Mouse (Mus musculus) heart, adult 9 months (tissue): ENCODE data around the gene Tpx2.

ENCODE experiments used
- DNase-seq, 2 experiments: peaks; one replicate each; pipeline ENCODE4 v3.0.0; 2022; ENCODE audit warnings: low spot score in 2 of 2

Tpx2 gene

DNA sequence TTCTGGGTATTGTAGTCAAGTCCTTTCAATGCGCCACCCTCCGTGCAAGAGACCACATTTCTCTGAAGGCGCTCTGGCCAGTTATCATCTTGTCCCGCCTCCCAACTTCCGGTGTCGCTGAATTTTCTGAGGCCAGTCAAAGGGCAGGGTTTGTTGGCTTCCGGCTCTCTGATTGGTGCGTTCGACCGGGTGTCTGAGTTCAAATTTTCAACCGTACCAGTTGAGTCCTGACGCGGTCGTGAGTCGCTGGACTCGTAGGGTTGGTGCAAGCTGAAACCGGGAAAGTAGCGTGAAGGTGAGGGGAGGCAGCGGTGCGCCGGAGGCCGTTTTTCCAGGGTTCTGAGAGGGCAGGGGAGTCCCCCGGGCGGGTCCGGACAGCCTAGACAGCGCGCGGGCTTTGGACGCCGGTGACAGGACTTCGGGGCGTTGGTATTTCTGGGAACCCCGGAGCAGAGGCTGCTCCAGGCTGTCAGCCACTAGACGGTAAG lies at the start of gene Tpx2:
Gene Tpx2, plus strand, starts transcription at position 150 of the 488 bp plus-strand sequence.
- peak; percentile 98 for DNase-seq

DNA sequence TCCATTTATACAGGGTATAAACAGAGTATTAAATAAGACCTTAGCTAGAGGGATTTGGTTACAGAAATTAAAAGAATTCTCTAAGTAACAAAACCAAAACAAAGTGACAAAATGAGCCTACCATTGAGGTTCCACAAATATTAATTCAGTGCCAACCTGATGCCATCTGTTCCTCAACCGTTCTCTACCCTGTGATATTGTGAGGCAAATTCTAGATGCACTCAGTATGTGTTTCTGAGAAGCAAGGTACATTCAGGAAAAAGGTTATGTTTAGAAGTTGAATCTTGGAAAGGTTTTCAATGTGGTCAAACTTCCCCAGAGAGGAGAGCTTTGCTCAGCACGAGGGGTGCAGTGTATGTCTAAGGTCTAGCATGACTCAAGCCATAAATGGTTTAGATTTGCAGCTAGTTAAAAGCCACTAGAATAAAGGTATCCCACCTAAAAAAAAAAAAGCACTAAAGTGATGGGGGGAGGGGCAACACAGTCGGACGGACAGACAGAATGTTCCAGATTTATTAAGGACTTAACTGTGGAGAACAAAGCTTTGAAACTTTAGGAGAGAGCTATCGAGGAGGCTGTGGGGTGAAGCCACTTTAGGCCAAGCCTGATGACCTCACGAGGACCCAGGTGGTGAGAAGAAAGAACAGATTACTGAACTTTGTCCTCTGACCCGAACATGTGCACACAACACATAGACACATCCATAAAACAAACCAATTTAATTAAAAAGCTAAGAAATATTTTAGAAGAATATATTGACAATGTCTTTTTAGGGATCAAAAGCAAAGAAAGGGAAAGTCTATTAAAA lies 47.6 kb upstream of the Tpx2 start:
- no peak for DNase-seq

DNA sequence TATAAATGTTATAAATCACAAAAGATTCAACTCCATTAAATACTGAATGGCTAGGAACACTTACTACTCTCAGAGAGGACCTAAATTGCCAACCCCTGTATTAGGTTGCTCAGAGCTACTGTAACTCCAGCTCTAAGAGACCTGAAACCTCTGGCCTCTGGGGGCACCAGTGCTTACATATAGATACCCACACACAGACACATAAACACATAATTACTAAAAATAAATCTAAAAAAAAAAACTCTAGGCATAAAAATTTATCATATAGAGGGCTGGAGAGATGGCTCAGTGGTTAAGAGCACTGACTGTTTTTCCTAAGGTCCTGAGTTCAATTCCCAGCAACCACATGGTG lies 47.0 kb upstream of the Tpx2 start:
- no peak for DNase-seq

DNA sequence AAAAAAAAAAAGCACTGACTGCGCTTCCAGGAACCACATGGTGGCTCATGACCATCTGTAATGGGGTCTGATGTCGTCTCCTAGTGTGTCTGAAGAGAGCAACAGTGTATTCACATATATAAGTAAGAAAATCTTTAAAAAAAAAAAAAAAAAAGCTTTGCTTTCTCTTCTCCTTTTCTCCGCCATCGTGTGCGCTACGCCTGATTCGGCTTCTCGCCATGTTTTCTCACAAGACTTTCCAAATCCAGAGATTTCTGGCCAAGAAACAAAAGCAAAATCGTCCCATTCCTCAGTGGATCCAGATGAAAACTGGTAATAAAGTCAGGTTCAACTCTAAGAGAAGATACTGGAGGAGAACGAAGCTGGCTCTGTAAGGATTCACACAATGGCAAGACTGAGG lies 45.5 kb upstream of the Tpx2 start:
- no peak for DNase-seq

DNA sequence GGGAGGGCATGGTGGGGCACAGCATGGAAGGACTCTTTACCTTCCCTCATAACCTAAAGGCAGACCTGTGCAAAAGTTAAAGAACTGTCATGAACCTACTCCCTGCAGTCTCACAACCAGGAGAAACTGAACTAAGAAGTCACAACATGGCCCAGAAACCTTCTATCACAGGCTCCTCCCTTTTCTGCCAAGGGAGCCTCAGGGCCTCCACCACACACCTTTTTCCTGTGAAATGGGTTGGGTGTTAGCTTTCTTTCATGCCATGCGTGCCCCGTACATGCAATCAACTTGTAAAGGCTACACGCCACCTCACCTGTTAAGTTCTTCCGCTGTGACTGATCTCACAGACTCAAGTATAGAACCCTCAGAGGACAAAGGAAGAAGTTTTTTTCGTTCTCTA lies 44.7 kb upstream of the Tpx2 start:
- no peak for DNase-seq

DNA sequence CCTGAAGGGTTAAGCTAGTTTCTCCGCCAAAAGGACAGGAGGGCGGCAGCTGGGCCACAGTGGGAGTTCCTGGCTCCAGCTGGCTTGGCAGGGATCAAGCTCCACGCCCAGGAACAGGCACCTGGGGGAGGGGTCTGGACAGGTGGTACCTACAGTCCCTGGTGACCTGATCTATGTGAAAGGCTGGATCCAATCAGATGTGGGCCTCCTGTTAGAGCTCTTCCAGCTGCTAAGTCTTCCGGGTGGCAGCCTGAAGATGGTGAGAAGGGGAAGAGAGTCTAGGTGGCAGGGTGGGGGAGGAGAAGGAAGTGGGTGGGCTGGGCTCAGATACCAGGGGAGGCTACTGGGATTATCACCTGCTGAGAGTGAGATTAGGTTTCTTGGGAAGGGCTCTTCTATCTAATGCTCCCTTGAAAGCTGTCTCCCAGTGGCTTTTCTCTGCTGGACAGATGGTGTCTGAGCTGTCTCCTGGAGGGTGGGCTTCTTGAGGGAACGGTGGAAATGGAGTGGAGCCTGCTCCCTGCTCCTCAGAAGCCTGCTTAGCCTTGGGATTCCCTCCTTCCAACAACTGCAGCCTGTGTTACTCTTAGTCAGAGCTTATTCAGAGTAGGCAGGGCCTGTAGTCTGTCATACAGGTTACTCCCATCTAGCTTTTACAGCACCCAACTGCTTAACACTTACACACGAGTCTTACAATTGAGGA lies 43.2 kb upstream of the Tpx2 start:
- DNase-seq, result no peak

DNA sequence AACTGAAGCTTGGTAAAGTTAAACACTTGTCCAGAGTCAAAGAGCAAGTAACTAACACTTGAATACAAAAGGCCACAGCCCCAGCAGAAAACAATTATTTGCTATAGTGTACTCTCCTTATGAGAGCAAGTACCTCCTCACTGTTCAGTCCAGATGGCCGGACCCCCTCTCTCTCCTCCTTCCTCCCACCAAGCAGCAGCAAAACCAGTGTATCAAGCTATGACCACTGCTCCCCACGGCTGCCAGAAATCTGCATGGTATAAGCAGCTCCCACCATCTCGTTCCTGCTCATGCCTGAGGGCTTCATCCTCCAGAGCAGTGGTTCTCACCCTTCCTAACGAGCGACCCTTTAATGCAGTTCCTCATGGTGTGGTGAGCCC lies 42.7 kb upstream of the Tpx2 start:
- no peak for DNase-seq

DNA sequence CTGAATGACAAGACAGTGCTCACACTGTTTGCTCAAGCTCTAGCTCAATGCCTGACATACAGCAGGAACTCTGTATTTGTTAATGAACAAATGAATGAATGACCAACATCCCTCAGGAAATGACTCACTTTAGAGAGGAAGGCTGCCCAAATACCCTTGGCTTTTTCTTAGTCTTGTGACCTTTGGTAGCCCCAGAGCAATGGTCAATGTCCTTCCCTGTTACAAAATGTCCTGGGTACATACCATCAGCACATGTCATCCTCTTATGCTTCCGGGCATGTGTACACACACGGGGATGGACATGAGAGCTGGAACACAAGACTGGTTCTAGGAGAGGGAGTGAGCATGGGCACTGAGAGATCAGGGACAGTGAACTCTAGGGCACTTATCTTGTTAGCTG lies 41.7 kb upstream of the Tpx2 start:
- DNase-seq, result peak; percentile 85

DNA sequence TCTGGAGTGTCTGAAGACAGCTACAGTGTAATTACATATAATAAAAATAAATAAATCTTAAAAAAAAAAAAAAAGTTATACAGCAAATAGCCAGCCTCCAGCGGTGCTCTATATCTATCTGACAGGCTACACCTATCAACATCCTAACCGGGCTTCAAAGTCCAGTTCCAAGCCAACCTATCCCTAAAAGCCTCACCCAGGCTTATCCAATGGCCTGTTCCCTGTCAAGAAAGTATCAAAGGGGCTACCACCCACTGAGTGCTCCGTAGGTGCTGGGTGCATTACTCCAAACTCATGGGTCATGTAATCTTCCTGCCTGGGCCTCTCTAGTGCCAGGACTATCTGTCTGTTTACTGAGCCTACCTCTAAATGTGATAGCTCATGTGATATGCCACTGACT lies 39.6 kb upstream of the Tpx2 start:
- DNase-seq, result no peak

DNA sequence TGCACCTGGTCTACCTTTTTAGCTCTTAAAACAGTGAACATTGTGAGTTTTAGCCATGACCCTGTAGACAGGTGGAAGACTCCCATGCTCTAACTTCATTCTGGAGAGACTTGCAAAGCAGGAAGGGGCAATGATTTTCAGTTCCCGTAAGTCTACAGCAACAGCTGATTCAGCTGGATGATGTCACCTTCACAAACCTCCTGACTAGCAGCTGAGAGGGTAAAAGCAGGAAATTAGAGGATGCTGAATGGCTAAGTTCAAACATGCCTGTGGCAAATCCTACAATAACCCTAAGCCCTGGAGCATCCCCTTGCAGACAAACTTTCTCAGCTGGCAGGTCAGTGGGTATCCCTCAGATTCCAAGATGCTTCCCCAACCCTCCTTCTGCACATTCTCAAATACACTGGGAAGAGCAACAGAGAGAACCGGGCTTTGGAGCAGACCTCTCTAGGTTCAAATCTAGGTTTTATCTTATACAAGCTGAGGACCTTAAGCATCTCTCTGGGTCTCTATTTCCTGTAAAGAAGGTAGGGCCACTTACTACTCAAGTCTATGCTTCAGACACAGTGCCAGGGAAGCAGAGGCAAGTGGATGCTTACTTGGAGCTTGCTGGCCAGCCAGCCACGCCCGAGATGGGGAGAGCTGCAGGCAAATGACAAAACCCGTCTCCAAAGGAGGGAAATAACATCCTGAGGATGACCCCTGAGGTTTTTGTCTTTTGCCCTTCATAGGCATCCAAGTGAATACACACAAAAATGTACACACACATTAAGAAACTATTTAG lies 37.4 kb upstream of the Tpx2 start:
- DNase-seq, result peak; percentile 53 to 65

DNA sequence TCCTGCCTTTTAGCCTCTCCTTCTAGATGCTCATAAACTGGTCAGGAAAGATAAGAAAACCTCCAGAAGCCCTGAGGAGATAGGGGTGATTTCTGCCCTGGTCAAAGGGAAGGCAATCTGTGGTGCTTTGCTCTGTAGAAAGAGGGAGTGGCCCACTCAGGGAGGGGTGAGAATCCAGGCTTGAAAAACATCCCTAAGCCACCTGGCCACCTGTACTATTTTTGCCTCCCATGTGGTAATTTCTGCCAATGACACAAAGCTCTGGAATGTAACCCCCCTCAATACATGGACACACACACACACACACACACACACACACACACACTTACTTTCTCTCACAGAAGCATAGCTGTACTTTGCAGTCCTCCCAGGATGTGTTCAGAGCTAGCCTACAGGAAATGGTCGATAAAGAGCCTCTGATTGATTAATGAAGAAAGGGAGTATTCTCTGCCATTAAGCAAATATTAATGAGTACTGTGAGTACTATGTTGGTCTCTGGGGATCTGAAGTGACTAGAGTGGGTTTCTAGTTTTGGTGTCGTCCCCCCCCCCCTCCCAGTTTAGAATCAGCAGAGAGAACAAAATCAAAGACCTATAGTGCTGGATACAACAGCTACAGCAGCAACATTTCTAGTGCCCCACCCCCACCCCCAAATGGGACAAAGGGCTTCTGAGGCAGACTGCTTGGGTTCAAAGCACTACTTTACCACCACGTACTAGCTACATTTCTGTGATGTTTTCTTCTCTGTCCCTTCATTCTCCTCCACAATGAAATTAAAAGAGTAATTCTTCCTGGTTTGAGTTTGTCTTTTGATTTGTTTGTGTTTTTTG lies 36.2 kb upstream of the Tpx2 start:
- no peak for DNase-seq

DNA sequence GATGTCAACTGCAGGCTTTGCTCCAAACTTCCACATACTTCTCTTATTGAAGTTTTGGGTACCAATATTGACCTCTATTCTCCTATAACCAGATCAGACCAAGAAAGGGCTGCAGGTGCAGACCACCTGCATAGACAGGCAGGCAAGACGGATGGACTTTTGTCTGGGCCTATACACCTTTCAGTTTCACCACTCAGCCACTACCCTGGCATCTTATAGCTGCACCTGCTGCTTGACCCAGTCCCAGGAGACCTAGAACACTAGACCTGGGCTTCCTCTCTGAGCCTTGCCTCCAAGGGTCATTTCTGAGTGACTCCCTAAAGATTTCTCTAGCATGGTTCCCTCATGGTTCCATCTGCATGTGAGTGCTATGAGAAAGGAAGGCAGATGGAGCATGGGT lies 34.5 kb upstream of the Tpx2 start:
- no peak for DNase-seq

DNA sequence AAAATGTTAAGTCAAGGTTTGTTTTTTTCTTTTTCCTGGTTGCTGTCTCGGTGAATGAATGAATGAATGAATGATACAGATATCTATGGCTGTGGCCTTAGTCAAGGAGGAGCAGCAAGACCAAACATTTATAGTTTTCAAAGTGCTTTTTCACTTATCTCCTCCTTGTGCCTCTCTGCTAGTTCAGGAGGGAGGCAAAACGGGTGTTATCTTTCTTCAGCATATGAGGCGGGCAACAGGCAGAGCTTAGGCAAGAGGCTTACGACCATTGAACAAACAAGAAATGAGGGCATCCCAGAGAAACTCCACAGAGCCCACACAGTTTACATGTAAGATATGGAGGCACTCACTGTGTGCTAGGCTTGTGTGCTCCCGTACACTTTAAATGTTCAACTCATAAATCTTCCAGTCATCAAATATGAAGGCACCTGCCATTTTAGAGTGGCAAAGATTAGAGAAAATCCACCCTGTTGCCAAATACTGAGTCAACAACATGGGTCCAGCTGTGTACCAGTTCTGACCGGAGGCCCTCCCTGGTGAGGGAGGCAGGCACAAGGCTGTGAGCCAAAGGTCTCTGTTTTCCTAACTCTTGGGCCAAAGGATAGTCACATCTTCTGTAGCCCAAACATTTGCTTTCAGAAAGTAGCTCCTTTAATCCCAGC lies 33.4 kb upstream of the Tpx2 start:
- no peak for DNase-seq

DNA sequence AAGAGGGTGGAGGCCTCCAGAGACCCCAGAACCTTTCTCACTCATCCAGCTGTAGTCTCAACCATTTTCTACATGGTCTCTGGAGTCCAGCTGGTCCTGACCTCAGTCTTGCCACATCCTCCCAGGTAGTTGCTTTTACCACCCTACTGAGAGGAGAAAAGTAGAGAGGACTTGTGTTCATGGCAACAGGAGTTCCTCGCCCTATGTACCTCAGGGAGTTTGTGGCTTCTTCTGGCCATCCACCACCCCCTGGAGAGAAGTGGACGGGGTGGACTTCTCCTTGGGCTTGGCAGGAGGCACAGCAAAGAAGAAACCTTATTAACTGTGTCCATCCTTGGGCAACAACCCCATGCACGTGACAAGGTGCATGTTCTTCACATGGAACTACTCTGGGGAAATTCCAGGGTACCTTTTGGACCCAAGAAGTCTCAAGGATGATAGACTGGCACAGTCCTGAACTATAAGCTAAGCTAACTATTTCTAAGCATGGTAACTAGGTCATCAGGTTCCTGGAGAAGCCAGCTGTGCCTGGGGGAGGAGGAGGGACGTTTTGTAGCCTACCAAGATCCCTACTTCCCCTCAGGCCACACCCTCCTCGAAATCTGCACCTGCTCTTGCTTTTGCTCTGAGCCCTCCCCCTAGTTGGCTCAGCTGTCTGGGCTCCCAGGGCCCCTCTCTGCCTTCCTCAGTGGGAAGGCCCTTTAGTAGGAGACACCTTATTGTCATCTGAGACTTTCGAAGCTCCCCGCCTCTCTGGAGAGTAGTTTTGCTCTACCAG lies 31.7 kb upstream of the Tpx2 start:
- no peak for DNase-seq

DNA sequence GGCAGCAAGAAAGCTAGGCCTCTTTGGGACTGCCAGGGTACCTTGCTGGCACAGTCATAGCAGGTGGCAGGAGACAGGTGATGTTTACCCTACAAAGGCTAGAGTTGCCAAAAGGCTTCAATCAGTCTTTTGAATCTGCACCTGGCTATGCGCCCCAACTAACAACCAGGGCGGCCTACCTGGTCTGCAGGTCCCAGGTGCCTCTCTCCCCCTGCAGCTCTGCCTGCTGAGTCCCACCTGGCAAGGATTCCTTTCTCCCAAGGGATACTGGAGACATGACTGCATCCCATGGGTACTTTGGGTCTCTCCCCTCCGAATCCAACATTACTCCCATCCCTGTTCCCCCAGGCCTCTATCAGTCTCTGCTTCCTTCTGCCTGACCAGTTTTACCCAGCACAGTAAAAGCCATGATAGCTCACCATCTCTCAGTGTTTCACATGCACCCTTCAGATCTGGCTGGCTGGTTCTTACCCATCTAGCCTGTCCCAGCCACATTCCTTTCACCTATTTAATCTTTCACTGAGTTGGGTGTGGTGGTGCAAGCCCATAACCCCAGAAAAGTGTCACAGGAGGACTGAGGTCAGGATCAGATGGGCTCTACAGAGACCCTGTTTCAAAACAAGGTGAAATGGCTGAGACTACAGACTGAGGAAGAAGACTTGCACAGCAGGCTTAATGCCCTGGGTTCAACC lies 31.0 kb upstream of the Tpx2 start:
- DNase-seq, result no peak

DNA sequence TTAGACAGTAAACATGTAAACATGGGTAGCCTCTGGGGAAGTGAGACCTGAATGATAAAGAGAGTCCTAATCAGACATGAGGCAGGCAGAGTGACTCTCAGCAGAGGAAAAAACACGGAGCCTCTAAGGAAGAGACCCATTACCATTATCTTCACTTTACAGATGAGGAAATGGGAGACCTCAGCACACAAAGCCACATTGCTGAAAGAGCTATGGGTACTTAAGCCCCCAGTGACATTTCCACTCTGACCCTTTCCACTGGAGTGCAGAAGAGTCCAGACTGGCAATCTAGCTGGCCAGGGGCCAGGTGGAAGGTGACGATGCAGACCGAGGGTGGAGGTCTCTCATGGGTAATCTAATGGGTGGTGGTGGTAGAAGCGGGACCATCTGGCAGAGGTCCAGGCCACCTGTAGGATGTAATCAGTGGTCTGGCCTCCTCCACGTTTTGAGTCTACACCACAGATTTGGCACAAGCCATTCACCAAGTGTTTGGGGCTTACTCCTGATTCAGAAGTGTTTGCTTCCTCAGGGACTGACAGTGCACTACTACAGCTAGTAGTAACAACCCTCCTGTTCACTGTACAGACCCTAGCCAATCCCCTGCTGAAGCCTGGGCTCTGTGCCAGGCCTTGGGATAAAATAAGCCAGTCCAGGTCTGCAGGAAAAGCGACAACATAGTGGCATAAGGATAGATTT lies 30.0 kb upstream of the Tpx2 start:
- peak in 1 of 2 experiments; percentile 46 for DNase-seq

DNA sequence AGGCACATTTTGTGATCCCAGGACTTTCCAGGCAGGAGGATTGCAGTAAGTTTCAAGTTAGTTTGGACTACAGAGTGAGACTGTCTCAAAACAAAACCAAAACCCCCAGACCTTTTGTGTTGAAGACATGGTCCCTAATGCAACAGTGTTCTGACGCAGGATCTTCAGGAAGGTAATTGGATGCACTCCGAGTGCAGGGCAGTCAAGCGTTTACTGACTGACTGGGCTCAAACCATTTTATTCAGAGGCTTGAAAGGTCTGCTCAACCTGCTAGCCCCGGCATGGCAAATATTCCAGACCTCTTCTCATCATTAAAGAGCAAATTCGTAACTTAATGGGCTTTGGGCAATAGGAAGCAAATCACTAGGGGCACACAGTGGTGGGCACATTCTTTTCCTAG lies 29.1 kb upstream of the Tpx2 start:
- no peak for DNase-seq

DNA sequence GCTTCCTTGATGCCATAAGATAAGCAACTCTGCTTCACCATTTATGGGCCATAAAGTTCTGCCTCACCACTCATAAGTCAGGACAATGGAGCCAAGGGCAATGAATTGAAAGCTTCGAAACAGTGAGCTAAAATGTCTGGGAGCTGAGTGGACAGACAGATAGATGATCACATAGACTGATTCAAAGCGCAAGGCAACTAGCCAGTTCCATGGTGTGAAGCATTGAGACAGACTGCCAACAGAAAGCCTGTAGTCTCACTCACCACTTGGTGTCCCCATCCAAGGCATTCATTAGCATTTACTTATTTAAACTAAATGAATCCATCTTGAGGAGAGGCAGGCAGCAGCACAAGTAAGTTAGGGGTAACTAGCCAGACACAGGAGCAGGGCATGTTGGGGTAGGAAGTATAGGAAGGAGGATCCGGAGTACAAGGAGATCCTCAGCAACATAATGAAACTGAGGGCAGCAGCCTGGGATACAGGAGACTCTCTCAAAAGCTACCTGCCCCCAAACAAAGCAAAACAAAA lies 28.6 kb upstream of the Tpx2 start:
- no peak for DNase-seq

DNA sequence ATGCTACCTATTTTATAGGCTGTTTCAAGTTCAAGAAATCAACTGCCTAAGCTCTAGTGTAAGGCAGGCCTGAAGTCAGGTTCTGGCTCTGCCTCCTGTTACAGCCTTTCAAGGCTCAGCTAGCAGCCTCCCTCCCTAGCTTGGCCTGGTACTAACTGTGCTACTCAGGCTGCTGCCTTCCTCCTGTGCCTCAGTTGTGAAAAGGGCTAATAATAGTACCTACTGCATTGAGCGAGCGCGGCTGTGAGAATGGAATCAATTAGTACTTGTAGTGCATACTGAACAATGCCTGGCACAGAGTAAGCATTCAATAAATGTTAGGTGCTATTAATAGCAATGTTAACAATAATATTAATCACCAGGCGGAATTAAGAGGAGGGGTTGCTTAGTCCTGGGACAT lies 27.8 kb upstream of the Tpx2 start:
- peak in 1 of 2 experiments; percentile 63 for DNase-seq
